Mouse (Mus musculus): ENCODE measurements around the gene Farsb. TPM values are rescaled to one million over a fixed set of nuclear protein-coding genes. Genes with fewer than 3 reads are reported as not detected.
A peak's percentile ranks its signal among the peaks of the same experiment; 100 is the strongest.
"Not testable (repeated sequence)": the region's sequence is repeated elsewhere in the genome, so short reads cannot be mapped to it uniquely, and the experiment has no call there.

Gene Farsb
- total RNA-seq (2021) = 10 to 100 TPM; 53.3 to 57.7 TPM
- long read RNA-seq, experiment 1, transcript Farsb-201 (17 exons, 1,951 nt) = major isoform, 46 of 71 reads
- long read RNA-seq, experiment 1, partial matches to known transcripts = 7 of 71 reads
- long read RNA-seq, experiment 1, other reads (novel, unspliced or antisense) = 18 of 71 reads
- long read RNA-seq, experiment 2, transcript Farsb-201 (17 exons, 1,951 nt) = major isoform, 47 of 72 reads
- long read RNA-seq, experiment 2, partial matches to known transcripts = 7 of 72 reads
- long read RNA-seq, experiment 2, other reads (novel, unspliced or antisense) = 18 of 72 reads

GRCm38 (mm10) chr1:78488752-78489492 is at the start of gene Farsb:
Gene Farsb (minus strand): TSS chr1:78488897.
- DNase-seq (ENCODE audit: low spot score) = peak; percentile 93

- no peak for DNase-seq (ENCODE audit: low spot score)
Measured at GRCm38 (mm10) chr1:78538396-78538795, 49.7 kb upstream of the Farsb start.

GRCm38 (mm10) chr1:78537494-78538010 is 48.9 kb upstream of the Farsb start:
- peak; percentile 70 for DNase-seq (ENCODE audit: low spot score)

GRCm38 (mm10) chr1:78536310-78537164 is 47.8 kb upstream of the Farsb start:
- peak; percentile 83 for DNase-seq (ENCODE audit: low spot score)

- DNase-seq (ENCODE audit: low spot score) = no peak
Measured at GRCm38 (mm10) chr1:78534428-78535150, 45.9 kb upstream of the Farsb start.

- DNase-seq (ENCODE audit: low spot score) = peak; percentile 47
Measured at GRCm38 (mm10) chr1:78532184-78532800, 43.6 kb upstream of the Farsb start.

GRCm38 (mm10) chr1:78530500-78531215 is 42.0 kb upstream of the Farsb start:
- DNase-seq (ENCODE audit: low spot score) = no peak

- no peak for DNase-seq (ENCODE audit: low spot score)
Measured at GRCm38 (mm10) chr1:78529011-78529410, 40.3 kb upstream of the Farsb start.

GRCm38 (mm10) chr1:78528356-78528755 is 39.7 kb upstream of the Farsb start:
- no peak for DNase-seq (ENCODE audit: low spot score)

GRCm38 (mm10) chr1:78525189-78525886 is 36.6 kb upstream of the Farsb start:
- DNase-seq (ENCODE audit: low spot score) = peak; percentile 63

- DNase-seq (ENCODE audit: low spot score) = no peak
Measured at GRCm38 (mm10) chr1:78518907-78519306, 30.2 kb upstream of the Farsb start.

- DNase-seq (ENCODE audit: low spot score) = no peak
Measured at GRCm38 (mm10) chr1:78512756-78513155, 24.1 kb upstream of the Farsb start.

GRCm38 (mm10) chr1:78511621-78512160 is 23.0 kb upstream of the Farsb start, which contains the start of gene BC035947:
Gene BC035947 (minus strand): TSS chr1:78512158.
- no peak for DNase-seq (ENCODE audit: low spot score)

GRCm38 (mm10) chr1:78510862-78511261 is 22.2 kb upstream of the Farsb start, which contains the start of gene Mogat1:
Gene Mogat1 (plus strand): TSS chr1:78510991.
- no peak for DNase-seq (ENCODE audit: low spot score)

GRCm38 (mm10) chr1:78507137-78507536 is 18.4 kb upstream of the Farsb start:
- DNase-seq (ENCODE audit: low spot score) = no peak

- no peak for DNase-seq (ENCODE audit: low spot score)
Measured at GRCm38 (mm10) chr1:78502527-78502926, 13.8 kb upstream of the Farsb start.

- DNase-seq (ENCODE audit: low spot score) = not testable (repeated sequence)
Measured at GRCm38 (mm10) chr1:78501856-78502255, 13.2 kb upstream of the Farsb start.

GRCm38 (mm10) chr1:78501036-78501435 is 12.3 kb upstream of the Farsb start:
- no peak for DNase-seq (ENCODE audit: low spot score)

- no peak for DNase-seq (ENCODE audit: low spot score)
Measured at GRCm38 (mm10) chr1:78490143-78490542, 1.4 kb upstream of the Farsb start.

Measured in gastrocnemius, adult 18-20 months (tissue).